Mouse (Mus musculus): ENCODE data around the gene Irgm2. TPM values are rescaled to one million over a fixed set of nuclear protein-coding genes. Genes with fewer than 3 reads are reported as not detected.
A peak's percentile ranks its signal among the peaks of the same experiment; 100 is the strongest.
"Not testable (repeated sequence)": the region's sequence is repeated elsewhere in the genome, so short reads cannot be mapped to it uniquely, and the experiment has no call there.

Gene Irgm2
- polyA plus RNA-seq, 1 experiment from 2014 or later = 1.3 TPM

GRCm38 (mm10) chr11:58201052-58201451 lies 1.6 kb downstream of the Irgm2 start:
- no peak overlapping the region for H3K4me2 ChIP-seq (ENCODE audit: low read length)
- H3K27ac ChIP-seq (replicated peaks; ENCODE audit: low read depth, low read length) = no peak overlapping the region
- no peaks in the 10 kb centered on the region for H3K27me3 ChIP-seq (ENCODE audit: control insufficient read depth, insufficient read depth, low read length)
- ATAC-seq (ENCODE audit: low FRiP score, low TSS enrichment) (no peak), DNase-seq (no peak)
- H3K4me1 ChIP-seq (ENCODE audit: control insufficient read depth, insufficient read depth, low read length) = 0 out of 2 replicates have a peak, but pooled peaks cover 3% of the 10 kb centered on the region
- no peak overlapping the region for H3K4me3 ChIP-seq (replicated peaks; ENCODE audit: low read depth, low read length)
- H3K9me3 ChIP-seq (ENCODE audit: control insufficient read depth, low read length) = no peaks in the 10 kb centered on the region
- no peak overlapping the region for H3K9ac ChIP-seq (replicated peaks; ENCODE audit: low read length)
- H3K36me3 ChIP-seq (ENCODE audit: control insufficient read depth, insufficient read depth, low read length) = no peaks in the 10 kb centered on the region
- 88% methylated on average over 12 of the region's 12 CpGs for WGBS

DNA sequence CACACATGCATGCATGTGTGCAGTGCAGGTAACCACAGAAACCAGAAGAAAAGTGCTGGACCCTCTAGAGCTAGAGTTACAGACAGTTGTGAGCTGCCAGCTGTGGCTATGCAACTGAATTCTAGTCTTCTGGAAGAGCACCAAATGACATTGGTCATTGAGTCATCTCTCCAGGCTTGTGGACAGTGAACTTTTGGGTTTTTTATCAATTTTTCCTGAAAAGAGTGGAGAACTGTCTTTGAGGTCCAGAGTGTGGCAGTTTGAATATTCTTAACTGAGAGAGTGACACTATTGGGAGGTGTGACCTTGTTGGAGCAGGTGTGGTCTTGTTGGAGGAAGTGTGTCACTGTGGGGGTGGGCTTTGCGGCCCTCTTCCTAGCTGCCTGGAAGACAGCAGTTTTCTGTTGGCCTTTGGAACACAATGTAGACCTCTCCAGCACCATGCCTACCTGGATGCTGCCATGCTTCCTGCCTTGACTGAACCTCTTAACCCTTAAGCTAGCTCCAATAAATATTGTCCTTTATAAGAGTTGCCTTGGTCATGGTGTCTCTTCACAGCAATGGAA lies 11.0 kb downstream of the Irgm2 start:
- Histone ChIP-seq H3K9ac (replicated peaks; ENCODE audit: low read length) (no peak overlapping the region), H3K4me2 (ENCODE audit: low read length) (no peak overlapping the region), H3K9me3 (ENCODE audit: control insufficient read depth, low read length) (no peaks in the 10 kb centered on the region), H3K27me3 (ENCODE audit: control insufficient read depth, insufficient read depth, low read length) (no peaks in the 10 kb centered on the region), H3K36me3 (ENCODE audit: control insufficient read depth, insufficient read depth, low read length) (no peaks in the 10 kb centered on the region), H3K27ac (replicated peaks; ENCODE audit: low read depth, low read length) (no peak overlapping the region), H3K4me1 (ENCODE audit: control insufficient read depth, insufficient read depth, low read length) (no peaks in the 10 kb centered on the region), H3K4me3 (replicated peaks; ENCODE audit: low read depth, low read length) (no peak overlapping the region)
- DNase-seq = no peak
- ATAC-seq (ENCODE audit: low FRiP score, low TSS enrichment) = no peak
- 96% methylated on average over 1 of the region's 1 CpGs for WGBS

DNA sequence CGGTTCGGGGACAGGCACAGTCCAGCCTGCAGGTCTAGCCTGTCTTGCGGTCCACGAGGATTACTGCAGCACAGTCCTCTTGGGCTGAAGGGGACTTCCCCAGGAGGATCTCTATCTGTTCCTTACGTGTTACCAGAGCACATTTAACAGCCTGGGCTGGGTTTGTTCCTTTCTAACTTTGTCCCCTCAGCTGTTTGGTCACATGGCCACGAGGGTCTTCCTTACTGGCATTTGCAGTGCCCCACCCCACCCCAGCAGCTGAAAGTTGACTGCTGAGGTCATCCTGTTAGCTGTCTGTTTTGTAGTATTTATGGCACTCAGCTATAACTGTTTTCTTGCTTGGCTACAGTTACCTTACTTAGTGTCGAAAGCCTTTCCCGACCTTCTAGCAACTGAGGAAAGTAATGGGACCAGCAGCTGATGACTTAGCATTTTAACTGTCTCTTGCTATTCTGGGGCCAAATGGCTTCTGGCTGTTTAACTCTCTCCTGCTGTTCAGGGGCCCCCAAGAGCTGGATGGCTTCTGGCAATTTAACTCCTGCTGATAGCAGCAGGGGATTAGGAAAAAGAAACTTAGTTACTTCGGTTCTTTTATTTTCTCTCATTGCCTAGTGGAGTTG lies 11.8 kb downstream of the Irgm2 start:
- ATAC-seq (ENCODE audit: low FRiP score, low TSS enrichment) (no peak), DNase-seq (no peak)
- Histone ChIP-seq H3K9me3 (ENCODE audit: control insufficient read depth, low read length) (no peaks in the 10 kb centered on the region), H3K4me1 (ENCODE audit: control insufficient read depth, insufficient read depth, low read length) (no peaks in the 10 kb centered on the region), H3K36me3 (ENCODE audit: control insufficient read depth, insufficient read depth, low read length) (no peaks in the 10 kb centered on the region), H3K27me3 (ENCODE audit: control insufficient read depth, insufficient read depth, low read length) (no peaks in the 10 kb centered on the region), H3K27ac (replicated peaks; ENCODE audit: low read depth, low read length) (no peak overlapping the region), H3K4me2 (ENCODE audit: low read length) (no peak overlapping the region), H3K9ac (replicated peaks; ENCODE audit: low read length) (no peak overlapping the region), H3K4me3 (replicated peaks; ENCODE audit: low read depth, low read length) (no peak overlapping the region)
- 33% methylated on average over 9 of the region's 9 CpGs for WGBS

- no peaks in the 10 kb centered on the region for H3K9me3 ChIP-seq (ENCODE audit: control insufficient read depth, low read length)
- no peak overlapping the region for H3K4me2 ChIP-seq (ENCODE audit: low read length)
- no peak overlapping the region for H3K27ac ChIP-seq (replicated peaks; ENCODE audit: low read depth, low read length)
- H3K4me1 ChIP-seq (ENCODE audit: control insufficient read depth, insufficient read depth, low read length) = no peaks in the 10 kb centered on the region
- H3K9ac ChIP-seq (replicated peaks; ENCODE audit: low read length) = no peak overlapping the region
- WGBS = 11% methylated on average over 2 of the region's 2 CpGs
- H3K36me3 ChIP-seq (ENCODE audit: control insufficient read depth, insufficient read depth, low read length) = no peaks in the 10 kb centered on the region
- H3K27me3 ChIP-seq (ENCODE audit: control insufficient read depth, insufficient read depth, low read length) = no peaks in the 10 kb centered on the region
- ATAC-seq (ENCODE audit: low FRiP score, low TSS enrichment) = no peak
- H3K4me3 ChIP-seq (replicated peaks; ENCODE audit: low read depth, low read length) = no peak overlapping the region
- no peak for DNase-seq
These were observed 12.3 kb downstream of the Irgm2 start for GRCm38 (mm10) chr11:58211682-58212067.

- WGBS = 83% methylated on average over 7 of the region's 7 CpGs
These were observed 14.4 kb downstream of the Irgm2 start for GRCm38 (mm10) chr11:58213673-58214342.

DNA sequence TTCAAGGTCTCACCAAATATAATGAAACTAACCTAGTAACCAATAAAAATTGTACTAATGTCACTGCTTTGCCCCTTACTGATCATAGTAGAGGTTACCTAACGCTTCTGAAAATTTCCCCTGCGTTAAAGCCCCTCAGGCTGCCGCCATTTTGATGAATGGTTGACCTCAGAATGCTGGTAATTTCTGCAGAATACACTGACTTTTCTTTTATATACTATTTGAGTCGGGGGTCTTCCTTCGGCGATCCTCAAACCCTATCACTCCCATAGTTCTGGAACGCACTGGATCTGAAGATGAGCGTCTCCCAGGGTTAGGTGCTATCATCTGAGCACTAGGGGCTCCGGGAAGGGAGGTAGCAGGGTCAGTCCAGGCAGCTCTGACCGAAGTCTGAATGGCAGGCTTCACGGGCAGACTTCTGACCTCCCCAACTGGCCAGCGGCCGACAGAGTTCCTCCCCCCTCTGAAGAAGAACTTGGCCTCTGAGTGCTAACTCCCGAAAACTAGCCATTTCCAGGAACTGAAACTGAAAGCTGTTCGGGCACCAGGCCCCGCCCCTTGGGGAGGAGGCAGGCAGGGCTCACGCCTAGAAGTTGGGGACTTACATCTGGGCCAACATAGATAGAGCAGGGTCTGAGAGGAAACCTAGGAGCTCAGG lies 15.1 kb downstream of the Irgm2 start:
- Histone ChIP-seq H3K27me3 (ENCODE audit: control insufficient read depth, insufficient read depth, low read length) (no peaks in the 10 kb centered on the region), H3K36me3 (ENCODE audit: control insufficient read depth, insufficient read depth, low read length) (no peaks in the 10 kb centered on the region), H3K4me3 (replicated peaks; ENCODE audit: low read depth, low read length) (no peak overlapping the region), H3K9ac (replicated peaks; ENCODE audit: low read length) (no peak overlapping the region), H3K4me1 (ENCODE audit: control insufficient read depth, insufficient read depth, low read length) (no peaks in the 10 kb centered on the region), H3K9me3 (ENCODE audit: control insufficient read depth, low read length) (no peaks in the 10 kb centered on the region), H3K4me2 (ENCODE audit: low read length) (0 out of 2 replicates have a peak overlapping the region, but pooled peaks have one; percentile 27), H3K27ac (replicated peaks; ENCODE audit: low read depth, low read length) (no peak overlapping the region)
- DNase-seq (peak; percentile 26), ATAC-seq (ENCODE audit: low FRiP score, low TSS enrichment) (no peak)
- 53% methylated on average over 16 of the region's 17 CpGs for WGBS

More at GRCm38 (mm10) chr11:58213673-58214342, 14.4 kb downstream of the Irgm2 start:
- H3K9me3 ChIP-seq (ENCODE audit: control insufficient read depth, low read length) = no peaks in the 10 kb centered on the region
- H3K4me1 ChIP-seq (ENCODE audit: control insufficient read depth, insufficient read depth, low read length) = no peaks in the 10 kb centered on the region
- no peak for ATAC-seq (ENCODE audit: low FRiP score, low TSS enrichment)
- no peaks in the 10 kb centered on the region for H3K27me3 ChIP-seq (ENCODE audit: control insufficient read depth, insufficient read depth, low read length)
- no peak overlapping the region for H3K27ac ChIP-seq (replicated peaks; ENCODE audit: low read depth, low read length)
- no peak for DNase-seq
- no peak overlapping the region for H3K4me3 ChIP-seq (replicated peaks; ENCODE audit: low read depth, low read length)
- H3K36me3 ChIP-seq (ENCODE audit: control insufficient read depth, insufficient read depth, low read length) = no peaks in the 10 kb centered on the region
- H3K9ac ChIP-seq (replicated peaks; ENCODE audit: low read length) = no peak overlapping the region
- no peak overlapping the region for H3K4me2 ChIP-seq (ENCODE audit: low read length)

- H3K4me2 ChIP-seq (ENCODE audit: low read length); H3K27me3 ChIP-seq (ENCODE audit: control insufficient read depth, insufficient read depth, low read length); DNase-seq; H3K36me3 ChIP-seq (ENCODE audit: control insufficient read depth, insufficient read depth, low read length); H3K27ac ChIP-seq (replicated peaks; ENCODE audit: low read depth, low read length); ATAC-seq (ENCODE audit: low FRiP score, low TSS enrichment); H3K9me3 ChIP-seq (ENCODE audit: control insufficient read depth, low read length); H3K9ac ChIP-seq (replicated peaks; ENCODE audit: low read length); H3K4me3 ChIP-seq (replicated peaks; ENCODE audit: low read depth, low read length); H3K4me1 ChIP-seq (ENCODE audit: control insufficient read depth, insufficient read depth, low read length): not testable (repeated sequence)
- 39% methylated on average over 2 of the region's 3 CpGs for WGBS
These were observed 15.6 kb downstream of the Irgm2 start for GRCm38 (mm10) chr11:58215049-58215430.

DNA sequence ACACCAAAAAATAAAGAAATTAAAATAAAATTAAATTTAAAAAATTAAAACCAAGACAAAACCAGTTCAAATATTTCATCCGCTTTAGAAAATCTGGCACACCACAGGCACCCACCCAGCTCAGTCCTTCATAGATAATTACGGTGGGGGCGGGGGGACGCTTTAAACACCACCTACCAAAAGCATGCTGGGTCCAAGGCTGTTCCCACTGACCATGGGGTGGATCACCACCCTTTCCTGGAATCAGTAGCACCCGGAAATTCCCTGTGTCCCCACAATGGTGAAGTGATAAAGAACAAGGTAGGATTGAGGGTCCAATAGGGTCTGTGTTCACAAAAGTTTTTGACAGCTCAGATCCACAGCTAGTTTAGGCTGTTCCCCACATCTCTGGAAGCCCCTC lies 16.4 kb downstream of the Irgm2 start:
- no peak for ATAC-seq (ENCODE audit: low FRiP score, low TSS enrichment)
- no peak overlapping the region for H3K4me2 ChIP-seq (ENCODE audit: low read length)
- no peaks in the 10 kb centered on the region for H3K9me3 ChIP-seq (ENCODE audit: control insufficient read depth, low read length)
- H3K27ac ChIP-seq (replicated peaks; ENCODE audit: low read depth, low read length) = no peak overlapping the region
- no peak for DNase-seq
- H3K4me1 ChIP-seq (ENCODE audit: control insufficient read depth, insufficient read depth, low read length) = no peaks in the 10 kb centered on the region
- H3K27me3 ChIP-seq (ENCODE audit: control insufficient read depth, insufficient read depth, low read length) = no peaks in the 10 kb centered on the region
- no peak overlapping the region for H3K4me3 ChIP-seq (replicated peaks; ENCODE audit: low read depth, low read length)
- WGBS = 87% methylated on average over 5 of the region's 5 CpGs
- no peaks in the 10 kb centered on the region for H3K36me3 ChIP-seq (ENCODE audit: control insufficient read depth, insufficient read depth, low read length)
- no peak overlapping the region for H3K9ac ChIP-seq (replicated peaks; ENCODE audit: low read length)
